Mouse (Mus musculus): ENCODE measurements around the gene Irf2bp1.

DNA sequence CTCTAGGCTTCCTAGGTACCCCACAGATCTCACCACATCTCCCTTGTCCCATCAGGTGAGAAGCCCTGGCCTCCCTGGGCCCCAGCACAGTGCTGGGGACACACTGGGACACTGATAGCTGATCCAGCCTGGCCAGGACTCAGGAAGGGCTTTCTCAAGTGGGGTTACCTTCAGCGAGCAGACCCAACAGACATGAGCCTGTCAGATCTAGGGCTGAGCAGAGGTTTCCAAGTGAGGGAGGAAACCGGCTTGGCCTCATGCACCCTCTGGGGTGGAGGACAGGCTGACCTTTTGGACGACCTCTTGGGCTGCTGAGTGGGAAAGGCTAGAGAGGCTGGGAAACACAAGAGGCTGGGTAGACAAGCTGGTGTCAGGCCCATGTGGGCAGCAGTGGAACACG is 47.3 kb downstream of the Irf2bp1 start:
- TF ChIP-seq CTCF (IDR thresholded peaks at IDR 0.05; ENCODE audit: control insufficient read depth, insufficient read depth, insufficient read length) (no peak), MAX (IDR thresholded peaks at IDR 0.05) (no peak)
